Mouse (Mus musculus) bone marrow, adult 2 months (tissue): ENCODE measurements at regions not wholly inside any gene's neighbourhood (a gene's known extent, or its start where the extent isn't known, plus 50 kb on each side); places are given as distances from the start of the nearest gene placed in this dataset.

ENCODE experiments used
- H3K27ac ChIP-seq: fragments of 200-500 bp; 2 replicates; pipeline ENCODE4 v1.5.1; 2012; ENCODE audit warnings: low read depth, mild to moderate bottlenecking, control low read depth, inconsistent platforms, low read length; ENCODE audit not compliant: control insufficient read depth, poor library complexity, insufficient read depth
- H3K4me1 ChIP-seq: fragments of 200-500 bp; 2 replicates; pipeline ENCODE4 v1.6.1; 2011; ENCODE audit warnings: low read length; ENCODE audit not compliant: control insufficient read depth, insufficient read depth
- H3K4me3 ChIP-seq: fragments of 200-500 bp; replicated peaks from 2 replicates; pipeline ENCODE3; 2011; ENCODE audit warnings: mild to moderate bottlenecking, low read depth, low read length, control low read depth; ENCODE audit not compliant: control insufficient read depth
- CTCF ChIP-seq: fragments of 200-500 bp; IDR thresholded peaks from 2 replicates; pipeline ENCODE4 v1.5.1; 2011; ENCODE audit warnings: low read length, control low read depth; ENCODE audit not compliant: control insufficient read depth, insufficient read depth
- POLR2A ChIP-seq: fragments of 200-500 bp; IDR thresholded peaks from 2 replicates; pipeline ENCODE4 v1.6.1; 2011; ENCODE audit warnings: low read depth, mild to moderate bottlenecking, control low read depth, low read length, borderline replicate concordance; ENCODE audit not compliant: control insufficient read depth
- WGBS: fragments of 180-500 bp; shearing (Covaris S2); methylation state at CpG from one replicate; pipeline ENCODE4 v1.1.7; 2018; 5-methylcytosine and 5-hydroxymethylcytosine counted together

DNA sequence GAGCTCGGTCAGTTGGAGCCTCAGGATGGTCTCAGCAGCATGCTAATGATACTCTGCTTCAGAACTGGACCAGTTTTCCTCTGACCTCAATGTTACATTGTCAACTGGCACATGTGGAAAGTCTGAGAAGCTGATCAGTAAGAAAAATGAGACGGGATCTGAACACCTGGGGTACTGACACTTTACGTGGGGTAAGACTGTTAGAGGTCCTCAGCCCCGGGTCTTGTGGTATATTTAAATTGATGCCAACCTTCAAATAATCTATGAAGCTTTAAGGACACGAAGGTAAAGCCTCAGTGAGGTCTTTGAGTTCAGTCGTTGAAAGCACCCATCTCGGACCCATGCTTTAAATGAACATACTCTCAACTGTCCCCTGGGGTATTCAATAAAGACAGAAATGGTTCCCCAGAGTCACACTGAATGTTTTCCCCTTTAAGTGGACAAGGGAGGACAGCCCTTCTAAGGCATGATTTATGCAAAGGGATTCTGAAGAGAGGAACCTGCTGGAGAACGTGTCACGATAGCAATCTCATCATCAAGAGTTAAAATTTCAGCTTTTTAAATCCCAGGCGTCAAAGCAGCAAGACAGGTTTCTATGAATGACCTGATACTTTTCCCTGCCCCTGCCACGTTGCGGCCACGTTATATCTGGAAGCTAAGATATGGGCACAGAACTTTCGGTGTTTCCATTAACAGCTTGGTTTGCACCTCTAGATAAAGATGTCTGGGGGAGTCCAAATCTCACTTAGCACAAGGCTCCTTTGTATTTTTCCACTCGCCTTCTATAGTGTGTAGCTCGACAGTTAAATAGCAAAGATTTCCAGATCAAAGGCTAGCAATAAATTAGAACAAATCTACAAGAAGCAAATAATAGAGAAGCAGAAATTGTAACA is 76.7 kb upstream of the Atp2b1 start:
- 68% methylated on average over 16 of the region's 16 CpGs for WGBS
- Histone ChIP-seq H3K4me1 (peaks cover 3% of the 10 kb centered on the region; the same call in 1 of the 2 replicates), H3K27ac (no peak overlapping the region), H3K4me3 (no peak overlapping the region)
- no peak for TF ChIP-seq CTCF
- TF ChIP-seq POLR2A: no peak

- WGBS: 85% methylated on average over 8 of the region's 8 CpGs
- no peak overlapping the region for H3K4me3 ChIP-seq
- H3K27ac ChIP-seq: no peak overlapping the region
- TF ChIP-seq POLR2A (no peak), CTCF (no peak)
- peaks cover 3% of the 10 kb centered on the region; the same call in 1 of the 2 replicates for H3K4me1 ChIP-seq
Measured at GRCm38 (mm10) chr10:98838926-98839679, 75.1 kb upstream of the Atp2b1 start.

DNA sequence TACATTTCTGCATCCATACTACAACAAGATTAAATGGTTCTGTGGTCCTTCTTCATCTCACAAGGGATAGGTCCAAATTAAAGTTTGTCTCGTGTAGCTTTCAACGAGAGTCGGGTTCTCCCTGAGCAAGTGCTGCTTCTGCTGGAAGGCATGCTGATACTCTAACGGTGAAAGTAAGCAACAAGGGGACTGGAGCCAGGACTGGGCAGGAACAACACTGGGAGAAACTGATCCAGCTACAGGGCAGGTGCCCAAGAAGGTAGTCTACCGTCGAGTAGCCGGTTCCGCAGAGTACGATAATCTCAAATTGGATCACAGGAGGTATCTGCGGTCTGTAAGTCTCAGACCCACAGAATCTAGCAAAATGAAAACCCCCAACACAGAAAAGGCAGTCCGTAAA is 74.2 kb upstream of the Atp2b1 start:
- peaks cover 3% of the 10 kb centered on the region; the same call in 1 of the 2 replicates for H3K4me1 ChIP-seq
- 94% methylated on average over 11 of the region's 11 CpGs for WGBS
- TF ChIP-seq POLR2A (no peak), CTCF (no peak)
- no peak overlapping the region for H3K4me3 ChIP-seq
- H3K27ac ChIP-seq: no peak overlapping the region

- H3K4me3 ChIP-seq: no peak overlapping the region
- WGBS: 88% methylated on average over 8 of the region's 8 CpGs
- peaks cover 3% of the 10 kb centered on the region; the same call in 1 of the 2 replicates for H3K4me1 ChIP-seq
- TF ChIP-seq CTCF (no peak), POLR2A (no peak)
- H3K27ac ChIP-seq: no peak overlapping the region
Measured at GRCm38 (mm10) chr10:98840411-98840810, 73.8 kb upstream of the Atp2b1 start.

DNA sequence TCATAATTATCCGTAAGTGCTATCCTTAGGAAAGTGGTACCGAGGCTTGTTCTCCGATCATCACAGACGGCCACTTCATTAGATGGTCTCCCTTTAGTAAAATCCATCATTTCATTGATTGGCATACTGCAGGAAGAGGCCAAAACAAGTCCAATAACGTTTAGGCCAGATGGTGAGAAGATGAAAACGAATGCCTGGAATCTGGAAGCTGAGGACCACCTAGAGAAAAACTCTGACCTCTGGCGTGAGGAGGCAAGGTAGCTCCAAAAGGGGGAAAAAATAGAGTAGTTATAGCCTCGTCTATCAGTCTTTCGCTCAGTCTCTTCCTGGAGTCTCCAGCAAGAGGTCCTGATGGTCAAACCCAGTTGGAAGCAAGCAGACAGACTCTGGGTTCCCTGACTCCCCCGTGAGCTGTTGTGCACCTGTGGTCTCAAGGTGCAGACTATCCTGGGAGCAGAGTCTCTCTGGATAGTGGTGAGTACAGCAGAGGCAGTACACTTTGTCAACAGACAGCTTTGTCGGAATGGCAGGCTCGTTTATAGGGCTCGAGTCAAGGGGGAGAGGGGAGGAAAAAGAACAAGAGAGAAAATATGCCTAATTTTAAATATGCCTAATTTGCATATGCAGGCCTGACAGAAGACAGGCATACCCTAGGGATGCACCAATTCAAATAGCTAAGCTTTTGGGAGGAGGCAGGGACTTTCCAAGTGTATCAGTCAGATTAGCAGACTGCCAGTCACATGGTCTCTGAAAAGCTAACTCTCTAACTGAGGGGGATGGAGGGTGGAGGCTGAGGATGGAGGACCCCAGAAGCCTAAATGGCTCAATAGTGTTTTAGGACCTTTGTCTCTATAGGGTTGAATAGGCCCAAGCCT is 73.0 kb upstream of the Atp2b1 start:
- Histone ChIP-seq H3K4me3 (no peak overlapping the region), H3K4me1 (peaks cover 3% of the 10 kb centered on the region; the same call in 1 of the 2 replicates), H3K27ac (no peak overlapping the region)
- TF ChIP-seq CTCF: no peak
- no peak for TF ChIP-seq POLR2A
- 81% methylated on average over 13 of the region's 13 CpGs for WGBS

DNA sequence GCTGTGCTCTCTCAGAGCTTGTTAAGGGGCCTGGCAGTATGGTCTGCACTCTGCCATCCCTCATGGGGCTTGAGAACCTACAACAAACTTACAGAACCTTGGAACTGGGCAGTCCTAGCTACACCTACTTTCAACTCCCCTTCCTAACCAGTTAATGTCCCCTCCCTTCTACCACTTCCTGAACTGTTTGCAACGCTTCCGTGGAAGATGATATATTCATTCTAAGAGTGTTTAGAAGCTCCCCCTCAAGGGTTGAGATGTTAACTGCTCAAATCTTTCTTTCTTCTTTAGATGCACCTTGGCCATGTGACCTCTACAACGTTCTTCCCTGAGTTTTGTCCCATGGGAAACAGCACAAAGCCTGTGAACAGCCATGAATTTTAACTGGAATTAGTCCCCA is 72.3 kb upstream of the Atp2b1 start:
- TF ChIP-seq CTCF (no peak), POLR2A (no peak)
- Histone ChIP-seq H3K4me3 (no peak overlapping the region), H3K4me1 (peaks cover 3% of the 10 kb centered on the region; the same call in 1 of the 2 replicates), H3K27ac (no peak overlapping the region)
- 22% methylated on average over 3 of the region's 3 CpGs for whole genome bisulfite sequencing

GRCm38 (mm10) chr10:98842721-98843120 is 71.5 kb upstream of the Atp2b1 start:
- Histone ChIP-seq H3K4me3 (no peak overlapping the region), H3K27ac (no peak overlapping the region), H3K4me1 (peaks cover 3% of the 10 kb centered on the region)
- TF ChIP-seq POLR2A (no peak), CTCF (no peak)
- 75% methylated on average over 1 of the region's 1 CpGs for WGBS
